In genomic region chr9:41982760-41983159, GRCm38 (mm10) we compare ENCODE assay signal across 12 mouse cellular contexts.
"Had no signal": no experiment of that assay in that cellular context is flagged by ENCODE, and none has a peak within 500 bp of the region (broad histone marks: within the 10 kb centered on the region; RNA-seq: fewer than 3 reads in every experiment).

No protein-coding gene starts in this region.

- H3K4me2 ChIP-seq: limb, embryonic 12.5 days; liver, embryonic 13.5 days; neural tube, embryonic 15.5 days had no signal

- H3K4me3 ChIP-seq: limb, embryonic 12.5 days; liver, embryonic 13.5 days; myocyte; neural tube, embryonic 15.5 days had no signal

- ATAC-seq: hindbrain, postnatal 0 days; liver, postnatal 0 days had no signal

- H3K9me3 ChIP-seq: liver, embryonic 13.5 days; neural tube, embryonic 15.5 days had no signal

- H3K27me3 ChIP-seq: limb, embryonic 12.5 days; liver, embryonic 13.5 days; neural tube, embryonic 15.5 days had no signal

- H3K27ac ChIP-seq: hindbrain, postnatal 0 days; kidney, postnatal 0 days; liver, embryonic 13.5 days; neural tube, embryonic 15.5 days had no signal

- DNase-seq: liver; liver, embryonic 13.5 days; liver, postnatal 0 days; midbrain, embryonic 14.5 days; spleen, adult 18-20 months; thymus, adult 18-20 months; thymus, postnatal 14 days had no signal

- H3K9ac ChIP-seq: limb, embryonic 12.5 days; liver, embryonic 13.5 days; liver, postnatal 0 days; neural tube, embryonic 15.5 days had no signal

- H3K4me1 ChIP-seq: liver, embryonic 13.5 days had no signal

- H3K36me3 ChIP-seq: liver, embryonic 13.5 days had no signal
